Mouse (Mus musculus) thymus, postnatal 10 days (tissue): ENCODE measurements at regions not wholly inside any gene's neighbourhood (a gene's known extent, or its start where the extent isn't known, plus 50 kb on each side); places are given as distances from the start of the nearest gene placed in this dataset.

ENCODE experiments used
- DNase-seq, 2 experiments: peaks; one replicate each; pipeline ENCODE4 v3.0.0; 2021; ENCODE audit warnings: low spot score in 2 of 2

- DNase-seq: no peak
These were observed 605.4 kb upstream of the Sall1 start for GRCm38 (mm10) chr8:89649207-89649890.

GRCm38 (mm10) chr8:89646946-89647345 is 603.0 kb upstream of the Sall1 start:
- no peak for DNase-seq

GRCm38 (mm10) chr8:89641339-89641738 is 597.4 kb upstream of the Sall1 start:
- DNase-seq: no peak

GRCm38 (mm10) chr8:89634864-89635263 is 590.9 kb upstream of the Sall1 start:
- DNase-seq: no peak

- no peak for DNase-seq
These were observed 588.3 kb upstream of the Sall1 start for GRCm38 (mm10) chr8:89632304-89632703.

- DNase-seq: peak in 1 of 2 experiments; percentile 25
These were observed 586.6 kb upstream of the Sall1 start for GRCm38 (mm10) chr8:89630540-89630939.

GRCm38 (mm10) chr8:89618089-89618488 is 574.1 kb upstream of the Sall1 start:
- no peak for DNase-seq

- no peak for DNase-seq
These were observed 572.0 kb upstream of the Sall1 start for GRCm38 (mm10) chr8:89615863-89616558.

GRCm38 (mm10) chr8:89609074-89609473 is 565.1 kb upstream of the Sall1 start:
- no peak for DNase-seq

- DNase-seq: no peak
These were observed 562.0 kb upstream of the Sall1 start for GRCm38 (mm10) chr8:89605905-89606468.

- no peak for DNase-seq
These were observed 560.5 kb upstream of the Sall1 start for GRCm38 (mm10) chr8:89604461-89604860.

GRCm38 (mm10) chr8:89596380-89596779 is 552.4 kb upstream of the Sall1 start:
- DNase-seq: no peak

- DNase-seq: no peak
These were observed 539.1 kb upstream of the Sall1 start for GRCm38 (mm10) chr8:89583091-89583490.

- DNase-seq: no peak
These were observed 538.6 kb upstream of the Sall1 start for GRCm38 (mm10) chr8:89582566-89582965.

- peak in 1 of 2 experiments; percentile 39 for DNase-seq
These were observed 527.9 kb upstream of the Sall1 start for GRCm38 (mm10) chr8:89571816-89572215.

GRCm38 (mm10) chr8:89570639-89571325 is 526.8 kb upstream of the Sall1 start:
- DNase-seq: no peak

GRCm38 (mm10) chr8:89569406-89569805 is 525.4 kb upstream of the Sall1 start:
- DNase-seq: no peak

- DNase-seq: no peak
These were observed 524.7 kb upstream of the Sall1 start for GRCm38 (mm10) chr8:89568641-89569040.

GRCm38 (mm10) chr8:89566986-89567385 is 523.0 kb upstream of the Sall1 start:
- DNase-seq: no peak

GRCm38 (mm10) chr8:89566461-89566860 is 522.5 kb upstream of the Sall1 start:
- no peak for DNase-seq

- DNase-seq: no peak
These were observed 521.3 kb upstream of the Sall1 start for GRCm38 (mm10) chr8:89565147-89565826.

- no peak for DNase-seq
These were observed 519.6 kb upstream of the Sall1 start for GRCm38 (mm10) chr8:89563544-89563943.
